Mouse (Mus musculus) forebrain, embryonic 11.5 days (tissue): ENCODE results near the gene Zfp62. TPM values are rescaled to one million over a fixed set of nuclear protein-coding genes. Genes with fewer than 3 reads are reported as not detected.
"Not testable (repeated sequence)": the region's sequence is repeated elsewhere in the genome, so short reads cannot be mapped to it uniquely, and the experiment has no call there.

Source experiments
- ATAC-seq: fragments of 200-750 bp; cut with Nextera tagmentation; replicated peaks from 2 replicates; pipeline ENCODE4 v1.8.0; 2017; ENCODE audit warnings: moderate TSS enrichment; ENCODE audit not compliant: low FRiP score
- DNase-seq: peaks from one replicate; pipeline ENCODE4 v3.0.0-alpha.2; 2017; ENCODE audit warnings: low spot score
- H3K27ac ChIP-seq: fragments of 300-500 bp; sonication (generic); 2 replicates; pipeline ENCODE4 v1.5.1; 2014; ENCODE audit warnings: low read depth, low read length
- H3K27me3 ChIP-seq: fragments of 300-500 bp; sonication (generic); 2 replicates; pipeline ENCODE4 v1.6.1; 2014; ENCODE audit warnings: mild to moderate bottlenecking, low read length, mixed read lengths; ENCODE audit not compliant: control insufficient read depth, insufficient read depth
- H3K36me3 ChIP-seq: fragments of 300-500 bp; sonication (generic); 2 replicates; pipeline ENCODE4 v1.6.1; 2014; ENCODE audit warnings: mild to moderate bottlenecking, low read length, moderate library complexity, mixed read lengths; ENCODE audit not compliant: control insufficient read depth, insufficient read depth
- H3K4me1 ChIP-seq: fragments of 300-500 bp; sonication (generic); replicated peaks from 2 replicates; pipeline ENCODE4 v1.6.1; 2014; ENCODE audit warnings: low read length, mixed read lengths; ENCODE audit not compliant: control insufficient read depth, insufficient read depth
- H3K4me2 ChIP-seq: fragments of 300-500 bp; sonication (generic); 2 replicates; pipeline ENCODE4 v1.6.1; 2014; ENCODE audit warnings: low read depth, mild to moderate bottlenecking, low read length, moderate library complexity, mixed read lengths; ENCODE audit not compliant: severe bottlenecking
- H3K4me3 ChIP-seq: fragments of 300-500 bp; sonication (generic); 2 replicates; pipeline ENCODE4 v1.5.1; 2014; ENCODE audit warnings: low read depth, low read length
- H3K9ac ChIP-seq: fragments of 300-500 bp; sonication (generic); 2 replicates; pipeline ENCODE4 v1.6.1; 2014; ENCODE audit warnings: low read length
- H3K9me3 ChIP-seq: fragments of 300-500 bp; sonication (generic); 2 replicates; pipeline ENCODE4 v1.6.1; 2016; ENCODE audit warnings: low read length, mixed read lengths; ENCODE audit not compliant: control insufficient read depth
- WGBS: fragments of 180-500 bp; shearing (Covaris S2); extraction: QIAGEN DNeasy Blood & Tissue Kit; methylation state at CpG from one replicate; pipeline ENCODE4 v1.1.7; 2014; 5-methylcytosine and 5-hydroxymethylcytosine counted together
- polyA plus RNA-seq: library from polyadenylated mRNA; unstranded; fragments of >200 nt; fragmentation: Nextera tagmentation; extraction: Ambion mirVana; gene quantifications from 2 replicates; pipeline ENCODE4 v1.2.1, GENCODE M21; 2014

Zfp62 gene
- polyA plus RNA-seq, 1 experiment from 2014 or later = 59.6 TPM

GRCm38 (mm10) chr11:49183172-49183571 is 19.9 kb upstream of the Zfp62 start:
- 69% methylated on average over 1 of the region's 1 CpGs for WGBS
- DNase-seq = no peak
- H3K4me2 ChIP-seq = no peak overlapping the region

GRCm38 (mm10) chr11:49186452-49186851 is 16.6 kb upstream of the Zfp62 start:
- H3K9me3 ChIP-seq = no peaks in the 10 kb centered on the region
- H3K27me3 ChIP-seq = no peaks in the 10 kb centered on the region
- H3K9ac ChIP-seq = no peak overlapping the region
- no peaks in the 10 kb centered on the region for H3K4me1 ChIP-seq
- H3K36me3 ChIP-seq = no peaks in the 10 kb centered on the region
- H3K4me2 ChIP-seq = no peak overlapping the region
- ATAC-seq (no peak), DNase-seq (no peak)
- H3K4me3 ChIP-seq = no peak overlapping the region
- H3K27ac ChIP-seq = no peak overlapping the region
- WGBS = 83% methylated on average over 6 of the region's 6 CpGs

More at GRCm38 (mm10) chr11:49183172-49183571, 19.9 kb upstream of the Zfp62 start:
- no peaks in the 10 kb centered on the region for H3K9me3 ChIP-seq
- H3K27me3 ChIP-seq = no peaks in the 10 kb centered on the region
- H3K4me3 ChIP-seq = no peak overlapping the region
- no peaks in the 10 kb centered on the region for H3K36me3 ChIP-seq
- no peak overlapping the region for H3K9ac ChIP-seq
- no peaks in the 10 kb centered on the region for H3K4me1 ChIP-seq
- ATAC-seq = no peak
- H3K27ac ChIP-seq = no peak overlapping the region

GRCm38 (mm10) chr11:49186955-49187488 is 16.1 kb upstream of the Zfp62 start, which contains the start of gene Btnl9:
Btnl9 (minus strand) TSS chr11:49187159.
- no peaks in the 10 kb centered on the region for H3K27me3 ChIP-seq
- 77% methylated on average over 8 of the region's 8 CpGs for WGBS
- no peak within 1 kb of the TSS for H3K4me2 ChIP-seq
- H3K27ac ChIP-seq = no peak within 1 kb of the TSS
- ATAC-seq = no peak
- no peak within 1 kb of the TSS for H3K4me3 ChIP-seq
- no peak for DNase-seq
- no peak within 1 kb of the TSS for H3K9ac ChIP-seq
- no peaks in the 10 kb centered on the region for H3K36me3 ChIP-seq
- no peaks in the 10 kb centered on the region for H3K9me3 ChIP-seq
- no peaks in the 10 kb centered on the region for H3K4me1 ChIP-seq

DNA sequence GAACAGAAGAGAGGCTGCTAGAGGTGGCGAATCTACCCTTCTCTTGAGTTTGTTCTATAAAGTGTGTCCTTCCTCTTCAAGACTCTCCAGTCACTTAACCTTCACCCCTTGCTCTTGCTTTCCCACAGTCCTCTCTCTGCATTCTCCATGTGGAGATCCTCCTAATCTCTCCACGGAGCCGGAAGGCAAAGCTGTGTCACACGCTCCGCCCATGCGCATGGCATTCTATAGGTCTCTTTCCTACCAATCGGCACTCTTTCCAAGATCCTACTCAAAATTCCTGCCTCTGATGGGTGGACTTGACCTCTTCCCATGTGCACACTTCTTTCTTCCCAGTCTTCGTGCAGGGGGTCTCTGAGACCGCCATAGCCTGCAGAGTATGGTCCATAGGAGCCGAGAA is 15.4 kb upstream of the Zfp62 start:
- Histone ChIP-seq H3K27ac (no peak overlapping the region), H3K4me1 (no peaks in the 10 kb centered on the region), H3K36me3 (no peaks in the 10 kb centered on the region), H3K9me3 (no peaks in the 10 kb centered on the region), H3K4me2 (no peak overlapping the region), H3K27me3 (no peaks in the 10 kb centered on the region), H3K9ac (no peak overlapping the region), H3K4me3 (no peak overlapping the region)
- WGBS = 84% methylated on average over 10 of the region's 10 CpGs
- no peak for DNase-seq
- no peak for ATAC-seq

- Histone ChIP-seq H3K4me1 (no peaks in the 10 kb centered on the region), H3K27me3 (no peaks in the 10 kb centered on the region), H3K27ac (no peak overlapping the region), H3K4me3 (no peak overlapping the region), H3K9ac (no peak overlapping the region), H3K36me3 (no peaks in the 10 kb centered on the region), H3K4me2 (no peak overlapping the region), H3K9me3 (no peaks in the 10 kb centered on the region)
- ATAC-seq (0 out of 2 replicates have a peak, but pooled peaks have one; percentile 30), DNase-seq (no peak)
- WGBS = 8% methylated on average over 7 of the region's 7 CpGs
These were observed 13.4 kb upstream of the Zfp62 start for GRCm38 (mm10) chr11:49189737-49190136.

DNA sequence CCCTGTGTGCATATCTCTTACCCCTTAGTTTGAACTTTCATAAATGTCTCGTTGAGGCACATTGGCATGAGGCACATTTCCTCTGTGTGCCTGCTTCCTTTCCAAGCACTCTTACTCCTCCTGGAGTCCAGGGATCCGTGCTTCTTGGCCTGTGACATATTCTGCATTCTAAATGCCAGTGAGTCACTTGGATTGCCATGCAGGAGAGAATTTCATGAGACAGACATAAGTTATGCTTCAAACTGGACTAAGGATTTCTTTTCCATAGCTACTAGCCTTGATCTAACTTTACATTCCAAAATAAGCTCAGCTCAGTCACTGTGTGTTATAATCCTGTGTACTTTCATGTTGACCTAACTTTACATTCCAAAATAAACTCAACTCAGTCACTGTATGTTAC is 12.0 kb upstream of the Zfp62 start:
- ATAC-seq (no peak), DNase-seq (no peak)
- no peaks in the 10 kb centered on the region for H3K27me3 ChIP-seq
- H3K4me3 ChIP-seq = no peak overlapping the region
- no peak overlapping the region for H3K9ac ChIP-seq
- no peaks in the 10 kb centered on the region for H3K4me1 ChIP-seq
- no peaks in the 10 kb centered on the region for H3K36me3 ChIP-seq
- 66% methylated on average over 2 of the region's 2 CpGs for WGBS
- no peak overlapping the region for H3K4me2 ChIP-seq
- H3K9me3 ChIP-seq = no peaks in the 10 kb centered on the region
- H3K27ac ChIP-seq = no peak overlapping the region

GRCm38 (mm10) chr11:49194771-49195170 is 8.3 kb upstream of the Zfp62 start:
- WGBS = 90% methylated on average over 8 of the region's 9 CpGs
- DNase-seq, H3K9me3 ChIP-seq, H3K9ac ChIP-seq, H3K27ac ChIP-seq, H3K4me3 ChIP-seq, H3K27me3 ChIP-seq, H3K4me1 ChIP-seq, H3K36me3 ChIP-seq, ATAC-seq, H3K4me2 ChIP-seq: not testable (repeated sequence)

- no peaks in the 10 kb centered on the region for H3K36me3 ChIP-seq
- H3K27me3 ChIP-seq = no peaks in the 10 kb centered on the region
- no peak overlapping the region for H3K27ac ChIP-seq
- no peak overlapping the region for H3K4me2 ChIP-seq
- no peaks in the 10 kb centered on the region for H3K4me1 ChIP-seq
- ATAC-seq (no peak), DNase-seq (no peak)
- no peak overlapping the region for H3K4me3 ChIP-seq
- no peaks in the 10 kb centered on the region for H3K9me3 ChIP-seq
- 92% methylated on average over 7 of the region's 7 CpGs for WGBS
- no peak overlapping the region for H3K9ac ChIP-seq
These were observed 7.2 kb upstream of the Zfp62 start for GRCm38 (mm10) chr11:49195819-49196322.

DNA sequence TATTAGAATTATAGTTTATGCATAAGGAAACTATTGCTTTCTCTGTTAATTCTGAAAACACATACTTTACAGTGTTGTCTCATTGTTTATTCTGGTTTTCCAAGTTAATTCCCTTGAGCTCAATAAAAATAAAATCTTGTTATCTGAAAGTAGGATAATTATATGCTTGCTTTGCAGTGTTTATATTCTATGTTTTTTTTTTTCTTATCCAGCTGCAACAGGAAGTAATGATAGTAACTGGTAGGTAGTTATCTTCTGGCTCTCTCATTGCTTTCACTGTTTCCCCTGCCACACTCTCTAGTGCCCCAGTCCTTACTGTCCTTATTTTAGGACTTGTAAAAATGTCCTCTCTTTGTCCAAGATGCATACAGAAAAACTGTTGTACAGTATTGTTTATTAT is 2.4 kb upstream of the Zfp62 start:
- Histone ChIP-seq H3K27ac (no peak overlapping the region), H3K4me1 (peaks cover 4% of the 10 kb centered on the region), H3K4me2 (no peak overlapping the region), H3K9me3 (no peaks in the 10 kb centered on the region), H3K27me3 (no peaks in the 10 kb centered on the region), H3K36me3 (no peaks in the 10 kb centered on the region), H3K4me3 (no peak overlapping the region), H3K9ac (no peak overlapping the region)
- DNase-seq (no peak), ATAC-seq (no peak)
